Mouse (Mus musculus): Measurements from ENCODE around the gene Gm8298. TPM values are rescaled to one million over a fixed set of nuclear protein-coding genes. Genes with fewer than 3 reads are reported as not detected.
"Not testable (repeated sequence)": the region's sequence is repeated elsewhere in the genome, so short reads cannot be mapped to it uniquely, and the experiment has no call there.

Gm8298 gene
- not detected in 2 replicates for polyA plus RNA-seq (2016; fragmentation: Nextera tagmentation; extraction: Ambion mirVana)

GRCm38 (mm10) chr3:59860751-59861150 lies at the start of gene Gm8298:
Gene Gm8298 (plus strand): TSS chr3:59861051.
- Histone ChIP-seq H3K27me3 (no peaks in the 10 kb centered on the region), H3K27ac (no peak within 1 kb of the TSS), H3K9ac (no peak within 1 kb of the TSS), H3K9me3 (no peaks in the 10 kb centered on the region), H3K4me2 (no peak within 1 kb of the TSS), H3K4me1 (no peaks in the 10 kb centered on the region), H3K36me3 (replicated peaks) (no peaks in the 10 kb centered on the region), H3K4me3 (replicated peaks) (no peak within 1 kb of the TSS)
- no peak for ATAC-seq (ENCODE audit: low FRiP score)
- 98% methylated on average over 2 of the region's 2 CpGs for WGBS

- no peak overlapping the region for H3K4me2 ChIP-seq
- H3K36me3 ChIP-seq (replicated peaks) = no peaks in the 10 kb centered on the region
- no peaks in the 10 kb centered on the region for H3K27me3 ChIP-seq
- no peak overlapping the region for H3K27ac ChIP-seq
- H3K9me3 ChIP-seq = no peaks in the 10 kb centered on the region
- H3K4me1 ChIP-seq = no peaks in the 10 kb centered on the region
- no peak overlapping the region for H3K4me3 ChIP-seq (replicated peaks)
- H3K9ac ChIP-seq = no peak overlapping the region
- ATAC-seq (ENCODE audit: low FRiP score) = no peak
Observed at GRCm38 (mm10) chr3:59813169-59813568, 47.7 kb upstream of the Gm8298 start.

GRCm38 (mm10) chr3:59870765-59871164 lies 9.9 kb downstream of the Gm8298 start:
- H3K36me3 ChIP-seq (replicated peaks) = no peaks in the 10 kb centered on the region
- H3K4me1 ChIP-seq = no peaks in the 10 kb centered on the region
- no peaks in the 10 kb centered on the region for H3K9me3 ChIP-seq
- H3K27me3 ChIP-seq = no peaks in the 10 kb centered on the region
- H3K4me3 ChIP-seq (replicated peaks) = no peak overlapping the region
- 19% methylated on average over 2 of the region's 2 CpGs for WGBS
- no peak overlapping the region for H3K4me2 ChIP-seq
- H3K27ac ChIP-seq = no peak overlapping the region
- ATAC-seq (ENCODE audit: low FRiP score) = no peak
- no peak overlapping the region for H3K9ac ChIP-seq

GRCm38 (mm10) chr3:59877601-59878000 lies 16.8 kb downstream of the Gm8298 start:
- not testable (repeated sequence) for H3K4me1 ChIP-seq; H3K27ac ChIP-seq; H3K4me3 ChIP-seq (replicated peaks); H3K27me3 ChIP-seq; H3K9me3 ChIP-seq; H3K36me3 ChIP-seq (replicated peaks); H3K9ac ChIP-seq; H3K4me2 ChIP-seq; ATAC-seq (ENCODE audit: low FRiP score)
- WGBS = 21% methylated on average over 1 of the region's 1 CpGs

- H3K36me3 ChIP-seq (replicated peaks); H3K4me1 ChIP-seq; H3K27me3 ChIP-seq; H3K4me2 ChIP-seq; H3K4me3 ChIP-seq (replicated peaks); H3K9me3 ChIP-seq; H3K27ac ChIP-seq; H3K9ac ChIP-seq; ATAC-seq (ENCODE audit: low FRiP score): not testable (repeated sequence)
- WGBS = 75% methylated on average over 7 of the region's 7 CpGs
Observed at GRCm38 (mm10) chr3:59879801-59880554, 19.1 kb downstream of the Gm8298 start.

- Histone ChIP-seq H3K4me3 (replicated peaks) (no peak overlapping the region), H3K27me3 (no peaks in the 10 kb centered on the region), H3K4me2 (no peak overlapping the region), H3K9me3 (no peaks in the 10 kb centered on the region), H3K4me1 (no peaks in the 10 kb centered on the region), H3K9ac (no peak overlapping the region), H3K27ac (no peak overlapping the region), H3K36me3 (replicated peaks) (no peaks in the 10 kb centered on the region)
- no peak for ATAC-seq (ENCODE audit: low FRiP score)
- 88% methylated on average over 2 of the region's 2 CpGs for WGBS
Observed at GRCm38 (mm10) chr3:59893276-59893675, 32.4 kb downstream of the Gm8298 start.

GRCm38 (mm10) chr3:59924914-59925313 lies 64.1 kb downstream of the Gm8298 start, which contains the start of gene C130079G13Rik:
Gene C130079G13Rik (plus strand): TSS chr3:59925214.
- no peak for ATAC-seq (ENCODE audit: low FRiP score)
- Histone ChIP-seq H3K27me3 (no peaks in the 10 kb centered on the region), H3K9me3 (no peaks in the 10 kb centered on the region), H3K36me3 (replicated peaks) (no peaks in the 10 kb centered on the region), H3K4me2 (no peak within 1 kb of the TSS), H3K4me1 (no peaks in the 10 kb centered on the region), H3K4me3 (replicated peaks) (no peak within 1 kb of the TSS), H3K9ac (no peak within 1 kb of the TSS), H3K27ac (no peak within 1 kb of the TSS)
- 90% methylated on average over 2 of the region's 2 CpGs for WGBS

Other genes with a start within 250 kb of the Gm8298 start
- not detected in 2 replicates for gene Gm5538, start 131.3 kb upstream of the Gm8298 start, polyA plus RNA-seq (2016; fragmentation: Nextera tagmentation; extraction: Ambion mirVana)
- not detected in 2 replicates for gene C130079G13Rik, start 64.2 kb downstream of the Gm8298 start, polyA plus RNA-seq (2016; fragmentation: Nextera tagmentation; extraction: Ambion mirVana)
- gene Aadacl2, start 145.7 kb downstream of the Gm8298 start, polyA plus RNA-seq (2016; fragmentation: Nextera tagmentation; extraction: Ambion mirVana) = not detected in 2 replicates
- gene Aadac, start 164.7 kb downstream of the Gm8298 start, polyA plus RNA-seq (2016; fragmentation: Nextera tagmentation; extraction: Ambion mirVana) = not detected in 2 replicates
- gene Sucnr1, start 220.8 kb downstream of the Gm8298 start, polyA plus RNA-seq (2016; fragmentation: Nextera tagmentation; extraction: Ambion mirVana) = not detected in 2 replicates